Mouse (Mus musculus) cerebellum, adult 11-12 months (tissue): ENCODE measurements around the gene Rufy3.

ENCODE experiments used
- DNase-seq: peaks from one replicate; pipeline ENCODE4 v3.0.0; 2022

Rufy3 gene

DNA sequence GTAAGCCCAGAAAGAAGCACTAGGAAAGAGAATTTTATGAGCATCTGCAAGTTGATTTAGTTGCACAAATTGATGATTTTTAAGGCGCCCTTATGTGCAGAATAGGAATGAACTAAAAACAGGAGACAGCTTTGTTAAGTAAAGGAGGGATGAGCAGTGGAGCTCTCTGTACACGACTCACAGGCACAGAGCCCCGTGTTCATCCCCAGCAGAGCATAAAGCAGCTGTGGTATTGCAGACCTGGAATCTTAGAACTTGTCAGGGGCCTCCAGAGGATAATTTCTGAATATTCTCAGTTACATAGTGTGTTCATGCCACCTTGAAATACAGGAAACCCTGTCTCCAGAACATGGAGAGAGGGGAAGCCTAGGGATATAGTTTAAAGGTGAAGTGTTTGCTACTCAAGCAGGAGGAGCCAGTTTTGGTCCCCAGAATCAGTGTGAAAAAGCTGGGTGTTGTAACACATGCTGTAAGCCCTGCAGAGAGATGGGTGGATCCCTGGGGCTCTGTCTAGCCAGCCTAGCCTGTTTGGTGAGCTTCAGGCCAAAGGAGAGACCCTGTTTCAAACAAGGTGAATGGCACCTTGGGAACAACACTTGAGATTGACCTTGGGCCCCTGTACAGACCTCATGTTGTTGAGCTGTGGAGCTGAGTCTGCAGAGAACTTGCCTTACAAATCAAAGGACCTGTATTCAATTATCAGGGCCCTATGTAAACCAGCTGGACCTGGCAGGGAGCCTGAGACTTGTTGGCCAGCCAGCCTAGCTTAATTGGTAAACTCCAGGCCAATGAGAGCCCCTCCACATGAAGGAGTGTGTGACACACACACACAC is 10.9 kb downstream of the Rufy3 start:
- no peak for DNase-seq

DNA sequence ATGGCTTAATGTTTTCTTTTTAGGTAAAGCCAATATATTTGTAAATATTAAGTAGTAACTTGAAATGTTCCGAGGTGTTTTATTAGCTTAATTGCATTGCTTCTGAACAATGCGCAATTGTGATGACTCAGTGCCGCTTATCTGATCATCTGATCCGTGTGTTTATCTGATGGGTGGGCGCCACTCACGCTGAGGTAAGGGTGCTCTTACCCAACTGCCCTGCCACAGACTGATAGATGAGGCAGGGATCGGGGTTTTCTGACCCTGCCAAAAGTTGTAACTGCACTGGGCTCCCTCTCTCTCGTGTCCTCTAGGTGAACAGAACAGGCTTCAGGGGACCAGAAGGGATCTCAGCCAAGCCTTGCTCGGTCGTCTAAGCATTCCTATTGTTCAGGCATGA is 15.8 kb downstream of the Rufy3 start:
- DNase-seq = no peak

DNA sequence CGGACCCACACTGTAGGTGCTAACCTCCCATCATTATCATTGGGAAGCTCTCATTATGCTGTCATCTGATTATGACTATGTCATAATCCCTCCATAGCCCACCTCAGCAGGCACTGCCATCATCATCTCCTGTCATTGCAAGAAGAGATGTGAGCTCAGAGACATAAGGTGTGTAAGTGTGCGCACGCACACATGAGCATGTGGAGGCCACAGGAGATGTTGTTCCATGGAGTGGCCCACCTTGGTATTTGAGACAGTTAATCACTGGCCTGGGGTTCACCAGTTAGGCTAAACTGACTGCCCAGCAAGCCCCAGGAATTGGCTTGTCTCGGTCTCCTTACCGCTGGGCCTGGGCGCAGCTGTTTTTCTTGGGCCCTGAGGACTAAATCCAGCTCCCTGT is 16.5 kb downstream of the Rufy3 start:
- no peak for DNase-seq

DNA sequence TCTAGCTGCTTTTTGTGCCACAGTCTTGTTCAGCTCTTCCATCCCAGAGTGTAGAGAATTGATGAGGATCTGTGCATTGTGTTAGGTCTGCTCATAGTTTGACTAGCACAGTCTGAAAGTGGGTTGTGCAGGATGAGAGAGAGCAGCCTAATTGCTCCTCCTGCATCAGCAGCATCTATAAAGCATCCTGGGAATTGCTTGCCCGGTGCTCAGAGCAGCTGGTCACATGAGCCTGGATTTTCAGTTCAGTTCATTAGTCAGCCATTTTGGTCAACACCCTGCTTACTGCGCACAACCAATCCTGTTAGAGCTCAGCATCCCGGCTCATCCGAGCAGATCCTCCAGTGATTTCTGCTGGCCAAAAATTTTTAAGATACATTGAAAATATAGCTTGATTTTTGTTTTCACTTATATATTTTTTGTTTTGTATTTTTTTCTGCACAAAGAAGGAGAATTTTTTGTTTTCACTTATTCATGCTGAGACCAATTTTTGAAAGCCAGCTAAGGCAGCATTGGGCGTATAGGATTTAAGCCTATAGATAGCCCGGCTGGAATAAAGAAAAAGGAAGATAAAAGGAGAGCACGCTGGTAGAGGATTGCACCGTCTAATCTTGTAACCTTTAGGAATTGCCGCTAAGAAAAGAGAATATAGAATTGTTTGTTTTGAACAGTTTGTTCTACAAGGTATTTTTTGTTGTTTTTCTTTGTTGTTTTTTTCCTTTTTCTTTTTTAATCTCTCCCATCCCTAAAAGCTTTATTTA is 18.6 kb downstream of the Rufy3 start:
- peak; percentile 93 for DNase-seq

DNA sequence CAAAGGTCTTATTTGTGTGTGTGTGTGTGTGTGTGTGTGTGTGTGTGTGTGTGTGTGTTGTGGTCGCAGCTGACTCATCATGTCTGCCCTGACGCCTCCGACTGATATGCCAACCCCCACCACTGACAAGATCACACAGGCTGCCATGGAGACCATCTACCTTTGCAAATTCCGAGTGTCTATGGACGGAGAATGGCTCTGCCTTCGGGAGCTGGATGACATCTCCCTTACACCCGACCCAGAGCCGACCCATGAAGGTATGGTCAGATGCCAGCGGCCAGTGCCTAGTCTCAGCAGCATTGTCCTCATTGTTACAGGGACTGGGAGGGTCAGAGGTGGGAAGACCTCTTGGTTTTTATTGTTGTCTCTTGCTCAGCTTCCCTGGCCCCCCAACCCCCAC is 19.2 kb downstream of the Rufy3 start:
- DNase-seq = peak; percentile 70

DNA sequence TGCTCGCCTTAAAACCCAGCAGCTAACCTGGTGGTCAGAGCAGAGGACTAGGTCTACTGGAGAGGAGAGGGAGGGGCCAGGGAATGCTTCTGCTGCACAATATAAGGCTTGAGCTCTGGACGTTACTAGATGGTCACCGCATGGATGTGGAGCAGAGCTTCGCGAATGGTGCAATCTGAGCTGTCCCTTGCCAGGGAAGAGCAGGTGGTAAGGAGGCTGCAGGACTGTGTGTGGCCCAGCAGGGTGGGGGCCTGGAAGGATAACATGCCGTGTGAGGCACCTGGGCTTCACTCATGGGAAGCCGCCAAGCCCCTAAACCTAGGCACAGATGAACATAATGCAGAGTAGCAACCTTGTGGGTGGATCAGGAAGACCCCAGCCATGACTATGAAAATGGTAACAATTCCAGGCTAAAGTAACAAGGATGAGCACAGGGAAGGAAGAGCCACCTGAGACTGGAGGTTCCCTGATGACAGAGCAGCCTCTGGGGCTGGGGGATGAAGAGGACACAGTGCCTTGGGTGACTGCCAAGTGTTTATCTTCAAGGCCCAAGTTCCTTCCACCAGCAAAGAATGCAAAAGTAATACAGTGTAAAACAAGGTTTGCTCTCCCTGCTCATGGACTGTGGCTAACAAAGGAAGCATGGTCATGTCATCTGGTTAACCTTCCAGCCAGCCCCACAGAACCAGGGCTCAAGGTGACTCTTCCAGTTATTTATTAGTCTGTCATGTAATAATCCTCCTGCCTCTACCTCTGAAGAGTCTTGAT is 21.8 kb downstream of the Rufy3 start:
- DNase-seq = peak; percentile 89

DNA sequence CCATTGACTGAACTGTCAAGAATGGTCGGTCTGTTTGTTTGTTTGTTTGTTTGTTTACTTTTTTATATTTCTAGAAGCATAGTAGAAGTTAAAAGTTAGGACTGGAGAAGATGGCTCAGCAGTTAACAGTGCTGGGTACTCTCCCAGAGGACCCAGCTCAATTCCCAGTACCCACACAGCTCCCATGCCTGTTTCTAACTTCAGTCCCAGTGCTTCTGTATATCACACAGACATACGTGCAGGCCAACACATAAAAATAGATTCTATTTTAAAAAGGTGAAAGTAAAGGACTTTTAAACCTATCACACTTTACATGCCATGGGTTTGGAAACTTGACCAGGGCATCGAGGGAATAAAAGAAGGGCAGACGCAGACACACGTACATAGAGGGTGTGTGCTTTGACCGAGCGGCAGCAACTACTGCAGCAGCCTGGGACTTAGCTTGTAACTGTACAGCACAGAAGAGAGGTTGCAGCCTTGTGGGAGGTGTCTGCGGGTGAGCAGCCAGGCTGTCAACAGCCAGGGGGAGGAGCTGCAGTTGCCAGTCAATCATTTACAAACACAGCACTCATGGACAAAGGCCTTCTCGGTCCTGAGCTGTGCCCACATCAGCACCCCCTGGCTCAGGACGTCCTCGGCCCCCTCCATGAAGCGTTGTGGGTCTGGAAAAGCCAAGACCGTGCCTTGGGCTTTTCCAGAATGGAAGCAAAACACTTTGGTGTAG is 22.5 kb downstream of the Rufy3 start:
- DNase-seq = peak; percentile 40

DNA sequence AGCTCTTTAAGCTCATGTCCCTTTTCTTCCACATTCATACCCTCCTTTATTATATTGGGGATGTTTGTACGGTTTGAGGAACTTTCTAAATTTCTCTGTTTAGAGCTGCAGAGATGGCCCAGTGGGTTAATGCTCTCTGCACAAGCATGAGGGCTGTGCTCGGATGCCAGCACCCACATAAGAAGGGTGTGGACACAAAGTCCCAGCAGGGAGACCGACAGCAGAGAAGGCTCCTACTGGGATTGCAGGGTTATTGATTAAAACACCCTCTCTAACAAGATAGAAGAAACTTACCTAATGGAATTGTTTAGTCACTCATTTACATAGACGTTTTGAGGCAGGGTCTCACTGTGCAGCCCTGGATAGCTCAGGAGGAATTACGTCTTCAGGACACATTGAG is 23.6 kb downstream of the Rufy3 start:
- no peak for DNase-seq

DNA sequence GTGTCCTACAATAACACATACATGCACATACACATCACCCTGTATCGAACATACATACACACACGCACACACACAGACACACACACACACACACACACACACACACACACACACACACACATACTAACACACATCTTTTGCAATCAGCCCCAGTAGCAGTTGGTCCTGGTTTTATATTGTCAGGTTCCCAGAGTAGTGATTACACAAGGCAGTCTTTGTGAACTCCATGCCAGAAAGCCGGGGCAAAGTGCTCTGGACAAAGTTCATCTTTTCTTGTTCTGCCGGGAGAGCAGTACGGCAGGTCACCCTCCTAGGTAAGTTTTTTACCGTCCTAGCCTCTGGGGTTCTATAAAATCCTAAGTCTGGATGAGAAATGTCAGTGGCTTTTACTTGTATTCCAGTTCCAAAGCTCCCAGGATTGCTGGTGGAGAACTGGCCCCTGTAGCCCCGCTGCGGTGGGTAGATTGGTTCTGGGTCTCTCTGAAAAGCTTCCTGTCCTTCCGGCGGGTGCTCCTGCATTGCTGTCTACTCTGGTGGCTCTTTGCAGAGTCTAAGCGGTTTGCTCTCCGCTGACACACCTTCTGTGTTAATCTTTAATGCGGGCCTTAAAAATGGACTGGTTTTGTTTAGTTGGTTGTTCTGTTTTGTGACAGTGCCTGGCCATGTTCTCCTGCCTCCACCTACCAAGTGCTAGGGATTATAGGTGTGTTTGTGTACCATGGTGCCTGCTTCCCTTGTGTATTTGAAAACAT is 28.8 kb downstream of the Rufy3 start:
- no peak for DNase-seq

DNA sequence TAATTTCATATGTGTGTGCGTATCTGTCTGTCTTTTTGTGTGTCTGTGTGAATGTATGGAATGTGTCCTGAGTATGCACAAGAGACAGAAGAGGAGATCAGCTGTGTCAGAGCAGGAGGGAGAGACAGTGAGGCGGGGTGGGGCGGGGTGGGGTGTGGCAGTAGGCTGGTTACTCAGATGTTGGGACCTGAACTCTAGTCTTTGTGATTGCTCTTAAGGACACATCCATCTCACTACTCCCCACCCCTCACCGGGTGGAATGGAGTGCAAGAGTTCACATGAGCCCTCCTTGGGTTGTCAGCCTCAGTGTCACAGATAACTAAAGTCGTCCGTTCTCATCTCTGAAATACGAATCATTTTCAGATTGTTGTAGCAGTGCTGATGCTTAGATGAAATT is 29.3 kb downstream of the Rufy3 start:
- DNase-seq = no peak

DNA sequence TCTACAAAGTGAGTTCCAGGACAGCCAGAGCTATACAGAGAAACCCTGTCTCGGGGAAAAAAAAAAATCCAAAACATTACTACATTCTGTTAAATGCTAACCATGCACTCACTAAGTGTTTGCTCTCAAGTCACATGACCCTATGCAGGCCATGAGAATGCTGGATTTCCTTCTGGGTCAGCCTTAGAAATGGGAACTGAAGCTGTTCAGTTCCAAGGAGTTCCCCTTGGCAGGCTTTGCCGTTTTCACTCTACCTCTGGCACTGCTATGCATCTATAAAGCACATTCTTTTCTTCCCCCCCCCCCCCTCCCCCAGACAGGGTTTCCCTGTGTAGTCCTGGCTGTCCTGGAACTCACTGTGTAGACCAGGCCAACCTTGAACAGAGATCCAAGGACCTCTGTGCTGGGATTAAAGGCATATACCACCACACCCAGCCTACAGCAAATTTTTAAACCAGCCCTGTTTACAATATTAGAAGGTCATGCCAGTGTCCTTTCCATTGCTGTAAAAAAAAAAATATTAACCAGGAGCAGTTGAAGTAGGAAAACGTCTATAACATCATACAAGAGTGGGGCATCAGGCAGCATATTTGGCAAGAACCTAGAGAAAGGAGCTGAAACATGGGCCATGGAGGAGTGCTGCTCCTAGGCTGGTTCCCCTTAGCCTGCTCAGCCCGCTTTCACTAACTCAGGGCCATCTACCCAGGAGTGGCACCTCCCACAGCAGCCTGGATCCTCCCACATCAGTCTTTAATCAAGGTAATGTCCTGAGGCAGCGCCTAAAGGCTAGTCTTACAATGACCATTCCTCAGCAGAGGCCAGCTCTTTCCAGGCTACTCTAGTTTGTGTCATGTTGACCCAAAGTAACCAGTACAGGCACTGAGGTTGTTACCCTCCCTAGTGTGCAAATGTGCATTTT is 31.0 kb downstream of the Rufy3 start:
- no peak for DNase-seq

DNA sequence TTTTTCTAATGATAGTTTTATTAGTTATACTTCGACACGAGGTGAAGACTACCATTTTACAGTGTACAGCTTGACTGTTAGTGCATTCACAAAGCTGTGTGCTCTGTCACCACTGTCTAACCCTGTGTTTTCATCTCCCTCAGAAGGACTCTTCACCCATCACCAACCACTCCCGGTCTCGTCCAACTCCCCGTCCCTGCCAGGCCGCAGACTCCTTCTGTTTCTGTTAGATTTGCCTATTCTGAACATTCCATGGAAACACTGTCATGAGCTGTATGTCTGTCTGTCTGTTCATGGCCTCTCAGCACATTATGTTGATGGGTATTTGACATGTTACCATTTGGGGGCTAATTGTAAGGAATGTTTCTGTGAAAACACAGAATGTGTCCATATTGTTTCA is 34.1 kb downstream of the Rufy3 start:
- DNase-seq = no peak

DNA sequence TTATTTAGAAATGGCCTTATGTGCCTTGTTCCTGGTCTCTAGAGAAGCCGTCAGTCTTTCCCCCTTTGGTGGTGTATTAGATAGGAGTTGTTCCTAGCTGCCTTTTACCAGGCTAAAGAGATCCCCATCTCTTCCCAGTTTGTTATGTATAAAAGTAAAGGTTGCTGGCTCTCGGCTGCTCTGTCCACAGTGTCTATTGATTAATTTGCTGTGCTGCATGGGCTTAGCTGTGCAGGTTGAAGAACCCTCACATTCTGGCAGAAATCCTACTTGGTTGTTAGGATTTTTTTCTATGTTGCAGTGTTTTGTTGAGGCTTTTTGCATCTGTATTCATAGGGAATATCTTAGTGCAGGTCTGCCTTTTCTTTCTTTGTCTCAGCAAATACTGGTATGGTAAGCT is 37.2 kb downstream of the Rufy3 start:
- no peak for DNase-seq

DNA sequence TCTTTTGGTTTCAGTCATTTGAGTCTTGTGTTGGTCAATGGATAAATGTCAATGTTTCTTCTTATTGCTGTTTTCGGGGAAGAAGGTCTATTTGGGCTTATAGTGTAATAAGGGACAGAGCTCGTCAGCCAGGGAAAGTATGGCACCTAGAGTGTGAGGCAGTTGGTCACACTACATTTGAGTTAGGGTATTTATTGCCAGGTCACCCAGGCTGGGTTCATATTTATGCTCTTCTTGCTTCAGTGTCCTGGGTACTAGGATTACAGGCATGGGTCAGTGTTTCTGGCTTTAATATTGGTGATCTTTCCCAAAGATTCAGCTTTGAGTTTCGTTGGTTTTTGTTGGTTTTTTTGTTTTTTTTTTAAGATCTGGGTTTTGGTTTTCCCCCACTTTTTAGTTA is 37.9 kb downstream of the Rufy3 start:
- no peak for DNase-seq

DNA sequence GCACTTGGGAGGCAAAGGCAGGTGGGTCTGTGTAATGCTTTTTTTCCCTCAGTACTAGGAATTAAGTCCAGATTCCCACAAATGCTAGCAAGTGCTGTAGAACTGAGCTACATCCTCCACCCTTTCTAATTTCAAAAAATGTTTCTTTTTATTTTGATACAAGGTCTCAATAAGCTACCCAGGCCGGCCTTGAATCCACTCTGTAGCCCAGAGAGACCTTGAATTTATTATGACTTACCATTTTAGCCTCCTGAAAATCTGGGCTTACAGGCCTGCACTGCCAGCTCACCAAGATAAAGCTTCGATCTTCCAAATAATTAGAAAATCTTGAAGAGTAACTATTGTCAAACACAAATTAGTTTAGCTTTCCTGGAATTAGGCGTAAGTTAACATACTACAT is 39.2 kb downstream of the Rufy3 start:
- no peak for DNase-seq

DNA sequence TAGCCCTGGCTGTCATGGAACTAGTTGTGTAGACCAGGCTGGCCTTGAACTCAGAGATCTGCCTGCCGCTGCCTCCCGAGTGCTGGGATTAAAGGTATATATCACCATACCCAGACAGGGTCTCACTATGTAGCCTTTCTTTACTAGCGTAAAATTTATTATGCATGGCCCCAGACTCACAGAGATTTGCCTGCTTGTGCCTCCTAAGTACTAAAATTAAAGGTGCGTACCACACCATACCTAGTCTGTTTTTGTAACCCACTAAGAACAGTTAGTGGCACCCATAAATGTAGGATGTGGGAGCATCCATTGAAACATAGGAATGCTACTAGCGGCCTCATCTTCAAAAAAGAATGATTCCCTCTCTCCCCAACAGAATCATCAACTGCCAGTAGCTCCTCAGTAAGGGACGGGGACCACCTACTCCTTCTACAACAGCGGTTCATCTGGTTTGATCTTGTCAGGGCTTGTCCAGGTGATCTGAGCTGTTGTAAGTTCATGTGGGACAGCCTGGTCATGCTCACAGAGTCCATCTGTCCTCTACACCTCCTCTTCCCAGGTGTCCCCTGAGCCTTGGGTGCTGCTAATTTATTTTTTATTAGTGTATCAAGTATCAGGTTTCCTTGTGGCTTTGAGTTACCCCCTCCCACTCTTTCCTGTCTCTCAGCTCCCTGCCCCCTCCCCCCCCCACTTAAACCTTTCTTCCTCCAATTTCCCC is 40.0 kb downstream of the Rufy3 start:
- no peak for DNase-seq

DNA sequence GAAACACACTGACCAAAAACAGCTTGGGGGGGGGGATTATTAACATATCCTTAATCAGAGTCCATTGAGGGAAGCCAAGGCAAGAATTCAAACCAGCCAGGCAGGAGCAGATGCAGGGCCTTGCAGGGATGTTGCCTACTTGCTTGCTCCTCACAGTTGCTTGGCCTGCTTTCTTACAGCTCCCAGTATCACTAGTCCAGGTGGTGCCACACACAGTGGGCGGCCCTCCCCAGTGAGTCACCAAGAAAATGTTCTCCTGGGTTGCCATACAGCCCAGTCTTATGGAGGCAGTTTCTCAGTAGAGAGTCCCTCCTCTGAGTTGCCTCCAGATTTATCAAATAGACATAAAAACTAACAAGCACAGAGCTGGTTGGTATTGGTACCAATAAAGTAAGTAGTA is 49.3 kb downstream of the Rufy3 start:
- no peak for DNase-seq

DNA sequence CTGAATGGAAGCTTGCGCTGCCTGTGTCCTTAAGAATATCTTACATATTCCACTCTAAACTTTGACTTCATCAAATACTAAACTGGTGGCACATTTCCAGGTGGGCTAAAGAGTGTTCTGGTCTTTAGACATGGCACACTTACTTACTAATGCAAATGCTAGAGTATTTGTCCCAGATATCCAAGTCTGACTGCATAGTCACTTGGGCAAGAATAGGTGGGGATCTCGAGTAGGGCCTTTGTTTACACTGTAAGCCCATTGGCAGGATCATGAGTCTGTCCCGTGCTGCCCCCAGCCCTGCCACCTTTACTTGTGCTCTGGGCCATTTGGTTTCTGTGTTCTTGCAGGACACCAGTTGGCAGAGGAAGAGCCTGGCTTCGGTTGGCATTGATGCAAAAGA is 52.1 kb downstream of the Rufy3 start:
- DNase-seq = no peak

DNA sequence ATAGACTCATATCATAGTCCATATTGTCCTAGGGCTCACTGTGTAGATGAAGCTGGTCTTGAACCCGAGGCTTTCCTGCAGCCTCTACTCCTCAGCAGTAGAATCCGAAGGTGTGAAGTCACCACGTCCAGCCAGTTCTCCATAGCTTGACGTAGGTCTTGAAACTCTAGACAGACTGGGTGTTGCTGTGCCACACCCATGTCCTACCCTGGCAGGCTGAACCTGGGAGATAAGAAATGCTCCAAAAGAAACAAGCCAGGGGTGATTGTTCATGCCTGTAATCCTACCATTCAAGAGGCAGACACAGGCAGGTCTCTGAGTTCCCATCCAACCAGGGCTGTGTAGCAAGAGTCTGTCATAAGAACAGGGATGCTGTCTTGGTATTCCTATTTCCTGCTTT is 62.7 kb downstream of the Rufy3 start:
- no peak for DNase-seq

DNA sequence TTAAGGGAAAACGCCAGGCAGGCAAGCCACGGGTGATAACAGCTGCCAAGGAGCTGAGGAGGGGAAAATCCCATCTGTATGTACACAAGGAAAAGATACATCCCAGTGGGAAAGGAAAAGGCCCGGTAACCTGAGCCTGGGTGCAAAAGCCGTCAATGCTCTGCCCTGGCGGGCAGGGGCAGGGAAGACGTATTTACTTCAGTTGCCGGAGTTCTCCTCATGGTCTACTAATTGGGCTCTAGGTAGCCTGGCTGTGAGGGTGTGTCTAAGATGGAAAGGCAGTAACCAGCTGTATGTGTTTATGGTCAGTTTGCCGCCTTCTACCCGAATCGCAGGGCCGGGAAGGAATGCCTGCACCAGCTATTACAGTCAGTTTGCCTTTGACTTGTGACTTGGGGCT is 64.3 kb downstream of the Rufy3 start:
- DNase-seq = no peak

DNA sequence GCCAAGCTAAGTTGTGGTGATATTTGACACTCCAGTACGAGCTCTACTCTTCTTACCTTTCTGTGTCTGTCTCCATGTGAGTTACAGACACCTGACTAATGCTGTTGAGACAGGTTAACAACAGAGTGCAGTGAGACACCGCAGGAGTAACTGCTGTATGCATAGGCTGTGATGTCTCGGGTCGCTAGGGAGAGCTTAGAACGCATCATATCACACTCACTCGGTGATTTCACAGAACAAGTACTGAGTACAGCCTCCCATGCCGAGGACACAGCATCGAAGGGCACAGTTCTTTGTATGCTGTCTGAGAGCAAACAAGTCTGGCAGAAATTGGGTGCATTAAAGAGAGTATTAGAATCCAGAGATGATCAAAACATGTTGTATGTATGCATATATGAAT is 65.1 kb downstream of the Rufy3 start:
- no peak for DNase-seq
